Mouse (Mus musculus) neural tube, embryonic 14.5 days (tissue): ENCODE results near the gene Procr. TPM values are rescaled to one million over a fixed set of nuclear protein-coding genes. Genes with fewer than 3 reads are reported as not detected.

ENCODE experiments used
- ATAC-seq: fragments of 200-750 bp; cut with Nextera tagmentation; 2 replicates; pipeline ENCODE4 v1.8.0; 2017; ENCODE audit warnings: low read depth, mild to moderate bottlenecking, moderate TSS enrichment, moderate library complexity
- H3K27ac ChIP-seq: fragments of 300-500 bp; sonication (generic); 2 replicates; pipeline ENCODE4 v1.5.1; 2014; ENCODE audit warnings: low read depth, mild to moderate bottlenecking, control low read depth, low read length, moderate library complexity, mixed read lengths
- H3K27me3 ChIP-seq: fragments of 300-500 bp; sonication (generic); 2 replicates; pipeline ENCODE4 v1.6.1; 2014; ENCODE audit warnings: low read length; ENCODE audit not compliant: control insufficient read depth, insufficient read depth
- H3K36me3 ChIP-seq: fragments of 300-500 bp; sonication (generic); 2 replicates; pipeline ENCODE4 v1.6.1; 2014; ENCODE audit warnings: low read length, mixed read lengths; ENCODE audit not compliant: control insufficient read depth, insufficient read depth
- H3K4me1 ChIP-seq: fragments of 300-500 bp; sonication (generic); 2 replicates; pipeline ENCODE4 v1.6.1; 2014; ENCODE audit warnings: low read length; ENCODE audit not compliant: control insufficient read depth, insufficient read depth
- H3K4me2 ChIP-seq: fragments of 300-500 bp; sonication (generic); 2 replicates; pipeline ENCODE4 v1.6.1; 2014; ENCODE audit warnings: mild to moderate bottlenecking, low read depth, low read length, control low read depth
- H3K4me3 ChIP-seq: fragments of 300-500 bp; sonication (generic); 2 replicates; pipeline ENCODE4 v1.5.1; 2014; ENCODE audit warnings: low read depth, low read length, control low read depth, mixed read lengths
- H3K9ac ChIP-seq: fragments of 300-500 bp; sonication (generic); replicated peaks from 2 replicates; pipeline ENCODE4 v1.6.1; 2014; ENCODE audit warnings: low read depth, mild to moderate bottlenecking, control low read depth, low read length, mixed read lengths
- H3K9me3 ChIP-seq: fragments of 300-500 bp; sonication (generic); 2 replicates; pipeline ENCODE4 v1.6.1; 2016; ENCODE audit warnings: low read length; ENCODE audit not compliant: control insufficient read depth
- WGBS: fragments of 180-500 bp; shearing (Covaris S2); extraction: QIAGEN DNeasy Blood & Tissue Kit; methylation state at CpG from one replicate; pipeline ENCODE4 v1.1.7; 2014; 5-methylcytosine and 5-hydroxymethylcytosine counted together
- polyA plus RNA-seq: library from polyadenylated mRNA; unstranded; fragments of >200 nt; fragmentation: Nextera tagmentation; extraction: Ambion mirVana; gene quantifications from 2 replicates; pipeline ENCODE4 v1.2.1, GENCODE M21; 2014

Procr gene
- polyA plus RNA-seq, 1 experiment from 2014 or later = 1.2 TPM

DNA sequence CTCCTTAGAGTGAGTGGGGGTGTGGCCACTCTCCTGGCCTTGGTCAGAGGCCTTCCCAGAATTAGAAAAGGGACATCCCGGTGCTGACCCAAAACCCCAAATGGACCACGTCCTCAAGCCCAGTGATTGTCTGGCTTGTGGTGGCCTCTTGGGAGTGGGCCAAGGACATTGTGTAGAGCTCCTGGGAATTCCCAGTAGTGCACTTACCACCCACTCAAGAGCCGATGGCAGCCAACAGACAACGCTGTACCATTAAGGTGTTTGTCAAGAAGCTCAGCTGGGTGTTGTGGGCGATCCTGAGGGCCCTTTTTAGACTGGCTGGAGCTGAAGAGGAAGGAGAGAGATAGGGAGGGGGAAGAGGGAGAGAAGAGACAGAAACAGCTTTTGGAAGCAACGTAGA, 33.6 kb downstream of the Procr start:
- no peaks in the 10 kb centered on the region for H3K9me3 ChIP-seq
- H3K27me3 ChIP-seq = no peaks in the 10 kb centered on the region
- H3K27ac ChIP-seq = no peak overlapping the region
- peaks cover 6% of the 10 kb centered on the region; the same call in 1 of the 2 replicates for H3K4me1 ChIP-seq
- WGBS = 77% methylated on average over 6 of the region's 6 CpGs
- H3K9ac ChIP-seq = no peak overlapping the region
- H3K4me2 ChIP-seq = no peak overlapping the region
- ATAC-seq = no peak
- H3K36me3 ChIP-seq = no peaks in the 10 kb centered on the region
- no peak overlapping the region for H3K4me3 ChIP-seq

DNA sequence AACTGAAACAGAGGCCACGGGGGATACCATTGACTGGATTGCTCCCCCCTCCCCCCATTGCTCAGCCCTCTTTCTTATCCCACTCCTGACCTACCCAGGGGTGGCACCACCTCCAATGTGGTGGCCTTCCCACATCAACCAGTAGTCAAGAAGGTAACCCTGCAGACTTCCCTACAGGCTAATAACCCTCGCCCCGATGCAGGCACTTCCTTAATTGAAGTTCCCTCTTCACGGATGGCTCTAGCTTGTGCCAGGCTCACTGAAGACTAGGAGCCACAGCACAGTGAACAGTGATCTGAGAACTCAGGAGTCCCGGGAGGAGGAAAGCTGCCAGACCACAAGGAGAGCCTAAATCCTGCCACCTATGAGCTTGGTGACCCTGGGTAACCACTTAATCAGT, 36.0 kb downstream of the Procr start:
- Histone ChIP-seq H3K9me3 (no peaks in the 10 kb centered on the region), H3K4me3 (no peak overlapping the region), H3K4me2 (no peak overlapping the region), H3K27me3 (no peaks in the 10 kb centered on the region), H3K36me3 (no peaks in the 10 kb centered on the region), H3K27ac (no peak overlapping the region), H3K4me1 (no peaks in the 10 kb centered on the region), H3K9ac (no peak overlapping the region)
- WGBS = 80% methylated on average over 5 of the region's 5 CpGs
- no peak for ATAC-seq

- H3K4me3 ChIP-seq = no peak overlapping the region
- no peaks in the 10 kb centered on the region for H3K9me3 ChIP-seq
- no peak overlapping the region for H3K4me2 ChIP-seq
- H3K4me1 ChIP-seq = no peaks in the 10 kb centered on the region
- no peak overlapping the region for H3K9ac ChIP-seq
- no peak for ATAC-seq
- no peaks in the 10 kb centered on the region for H3K36me3 ChIP-seq
- H3K27me3 ChIP-seq = no peaks in the 10 kb centered on the region
- no peak overlapping the region for H3K27ac ChIP-seq
- WGBS = 71% methylated on average over 18 of the region's 18 CpGs
Observed at GRCm38 (mm10) chr2:155787949-155788931, 37.3 kb downstream of the Procr start.

- no peak overlapping the region for H3K4me3 ChIP-seq
- no peaks in the 10 kb centered on the region for H3K9me3 ChIP-seq
- WGBS = 25% methylated on average over 12 of the region's 12 CpGs
- H3K27me3 ChIP-seq = no peaks in the 10 kb centered on the region
- H3K4me1 ChIP-seq = no peaks in the 10 kb centered on the region
- H3K9ac ChIP-seq = no peak overlapping the region
- H3K4me2 ChIP-seq = no peak overlapping the region
- ATAC-seq = no peak
- no peak overlapping the region for H3K27ac ChIP-seq
- H3K36me3 ChIP-seq = no peaks in the 10 kb centered on the region
Observed at GRCm38 (mm10) chr2:155792899-155793298, 42.0 kb downstream of the Procr start.

- H3K4me3 ChIP-seq = no peak overlapping the region
- H3K9me3 ChIP-seq = no peaks in the 10 kb centered on the region
- no peak overlapping the region for H3K27ac ChIP-seq
- H3K9ac ChIP-seq = no peak overlapping the region
- H3K4me2 ChIP-seq = no peak overlapping the region
- no peaks in the 10 kb centered on the region for H3K4me1 ChIP-seq
- H3K27me3 ChIP-seq = no peaks in the 10 kb centered on the region
- 87% methylated on average over 12 of the region's 12 CpGs for WGBS
- ATAC-seq = no peak
- H3K36me3 ChIP-seq = peaks cover 5% of the 10 kb centered on the region; the same call in 1 of the 2 replicates
Observed at GRCm38 (mm10) chr2:155794674-155795445, 43.9 kb downstream of the Procr start.

- WGBS = 71% methylated on average over 3 of the region's 3 CpGs
- Histone ChIP-seq H3K4me2 (no peak overlapping the region), H3K4me3 (no peak overlapping the region), H3K9me3 (no peaks in the 10 kb centered on the region), H3K4me1 (no peaks in the 10 kb centered on the region), H3K9ac (no peak overlapping the region), H3K27ac (no peak overlapping the region), H3K36me3 (peaks cover 28% of the 10 kb centered on the region), H3K27me3 (no peaks in the 10 kb centered on the region)
- ATAC-seq = no peak
Observed at GRCm38 (mm10) chr2:155798613-155799012, 47.7 kb downstream of the Procr start.

GRCm38 (mm10) chr2:155802761-155803160, 51.8 kb downstream of the Procr start:
- H3K4me3 ChIP-seq = no peak overlapping the region
- 63% methylated on average over 3 of the region's 3 CpGs for WGBS
- H3K36me3 ChIP-seq = peaks cover 28% of the 10 kb centered on the region
- H3K9me3 ChIP-seq = no peaks in the 10 kb centered on the region
- no peak overlapping the region for H3K27ac ChIP-seq
- H3K4me2 ChIP-seq = no peak overlapping the region
- H3K4me1 ChIP-seq = no peaks in the 10 kb centered on the region
- ATAC-seq = no peak
- no peak overlapping the region for H3K9ac ChIP-seq
- H3K27me3 ChIP-seq = no peaks in the 10 kb centered on the region

- Histone ChIP-seq H3K9ac (no peak overlapping the region), H3K27ac (no peak overlapping the region), H3K4me3 (no peak overlapping the region), H3K4me1 (no peaks in the 10 kb centered on the region), H3K36me3 (peaks cover 28% of the 10 kb centered on the region), H3K27me3 (no peaks in the 10 kb centered on the region), H3K4me2 (no peak overlapping the region), H3K9me3 (no peaks in the 10 kb centered on the region)
- no peak for ATAC-seq
- 69% methylated on average over 5 of the region's 5 CpGs for WGBS
Observed at GRCm38 (mm10) chr2:155804053-155804452, 53.1 kb downstream of the Procr start.
